Mouse (Mus musculus): ENCODE measurements around the gene Caap1. TPM values are rescaled to one million over a fixed set of nuclear protein-coding genes. Genes with fewer than 3 reads are reported as not detected.

Caap1 gene
- total RNA-seq (2021), result 10 to 100 TPM in 1 of 2 experiments, 1 to 10 TPM in 1; 9.9 to 11.1 TPM
- long read RNA-seq, experiment 1, transcript Caap1-201 (6 exons, 2,107 nt), result major isoform, 16 of 23 reads
- long read RNA-seq, experiment 1, partial matches to known transcripts, result 0 of 23 reads
- long read RNA-seq, experiment 1, other reads (novel, unspliced or antisense), result 7 of 23 reads
- long read RNA-seq, experiment 2, transcript Caap1-201 (6 exons, 2,107 nt), result major isoform, 29 of 37 reads
- long read RNA-seq, experiment 2, partial matches to known transcripts, result 0 of 37 reads
- long read RNA-seq, experiment 2, other reads (novel, unspliced or antisense), result 7 of 37 reads

DNA sequence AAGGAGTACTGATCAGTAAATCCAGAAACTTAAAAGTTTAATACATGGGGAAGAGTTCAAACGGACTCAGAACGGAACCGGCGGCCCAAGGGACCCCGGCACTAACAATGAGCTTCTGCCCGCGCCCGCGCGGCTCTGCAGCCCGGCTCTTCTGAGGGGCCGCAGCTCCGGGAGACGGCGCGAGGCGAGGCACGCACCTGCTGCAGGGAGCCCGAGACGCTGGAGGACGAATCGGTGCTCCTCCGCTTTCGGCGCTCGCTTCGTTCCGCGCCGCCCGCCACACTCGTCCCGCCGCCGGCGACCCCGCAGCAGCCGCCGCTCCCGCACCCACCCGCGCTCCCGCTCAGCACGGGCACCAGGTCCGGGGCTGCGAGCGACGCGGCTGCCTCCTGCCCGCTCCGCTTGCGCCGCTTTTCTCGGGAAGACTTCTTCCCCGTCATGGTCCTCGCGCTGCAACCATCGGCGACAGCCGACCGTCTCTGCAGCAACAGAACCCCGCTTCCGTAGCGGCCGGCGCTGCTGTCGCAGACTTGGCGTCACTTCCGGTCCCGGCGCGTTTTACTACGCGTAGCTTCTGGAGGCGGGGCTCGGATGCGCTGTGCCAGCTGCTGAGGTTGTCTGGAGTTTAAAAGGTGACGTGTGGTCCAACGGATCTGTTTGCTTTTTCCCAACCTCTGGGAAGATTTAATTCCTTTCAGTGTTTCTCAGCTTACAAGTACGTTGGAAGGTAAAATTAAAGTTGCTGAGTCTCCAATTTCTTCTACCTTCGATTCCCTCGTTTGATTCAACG is at the start of gene Caap1, which contains the start of gene Gm10306:
TSS of gene Caap1 (minus strand) at position 532 of the 790 bp plus-strand sequence.
TSS of gene Gm10306 (plus strand) at position 282 of the 790 bp plus-strand sequence.
- peak; percentile 86 to 87 for DNase-seq (ENCODE audit: low spot score in 2 of 2)

DNA sequence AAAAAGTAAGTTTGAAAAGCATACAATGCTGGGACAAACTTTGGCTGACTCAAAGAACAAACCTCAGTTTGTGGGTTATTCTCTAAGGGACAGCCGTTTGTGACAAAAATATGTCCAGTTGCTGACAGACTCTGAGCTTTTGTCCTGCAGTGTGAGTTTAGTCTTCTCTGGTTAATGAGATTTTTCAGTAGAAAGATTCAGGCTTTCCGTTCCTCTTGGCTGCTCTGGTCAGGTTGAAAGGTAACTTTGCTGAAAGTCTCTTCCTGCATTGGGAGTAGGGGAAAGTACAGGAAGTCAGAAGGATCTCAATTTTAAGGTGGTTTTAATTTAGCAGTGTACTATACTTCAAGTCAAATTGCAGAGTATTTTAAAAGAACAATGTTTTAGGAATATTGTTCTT is 49.0 kb upstream of the Caap1 start:
- no peak for DNase-seq (ENCODE audit: low spot score in 2 of 2)

DNA sequence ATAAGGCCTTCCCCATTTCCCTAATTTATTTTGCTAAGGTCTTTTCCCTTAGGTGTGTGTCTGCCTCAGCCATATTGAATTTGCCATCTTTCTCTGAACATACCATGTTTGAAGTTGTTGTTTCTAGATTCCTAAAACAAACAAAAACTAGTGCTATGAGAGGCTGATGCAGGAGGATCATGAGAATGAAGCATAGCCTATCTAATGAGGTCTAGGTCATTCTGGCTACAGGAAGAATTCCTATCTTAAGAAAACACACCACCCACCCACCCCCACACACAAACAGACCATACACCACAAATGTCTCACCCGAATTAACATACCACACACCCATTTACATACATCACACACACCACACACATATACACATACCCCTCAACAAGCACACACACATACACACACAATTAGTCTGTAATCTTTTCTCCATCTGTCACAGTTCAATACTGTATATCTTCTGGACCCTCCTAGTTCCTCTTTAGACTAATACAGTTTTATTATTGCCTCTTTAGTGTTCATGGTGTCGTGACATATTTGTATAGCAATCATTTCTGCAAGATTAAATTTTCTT is 47.9 kb upstream of the Caap1 start:
- no peak for DNase-seq (ENCODE audit: low spot score in 2 of 2)

DNA sequence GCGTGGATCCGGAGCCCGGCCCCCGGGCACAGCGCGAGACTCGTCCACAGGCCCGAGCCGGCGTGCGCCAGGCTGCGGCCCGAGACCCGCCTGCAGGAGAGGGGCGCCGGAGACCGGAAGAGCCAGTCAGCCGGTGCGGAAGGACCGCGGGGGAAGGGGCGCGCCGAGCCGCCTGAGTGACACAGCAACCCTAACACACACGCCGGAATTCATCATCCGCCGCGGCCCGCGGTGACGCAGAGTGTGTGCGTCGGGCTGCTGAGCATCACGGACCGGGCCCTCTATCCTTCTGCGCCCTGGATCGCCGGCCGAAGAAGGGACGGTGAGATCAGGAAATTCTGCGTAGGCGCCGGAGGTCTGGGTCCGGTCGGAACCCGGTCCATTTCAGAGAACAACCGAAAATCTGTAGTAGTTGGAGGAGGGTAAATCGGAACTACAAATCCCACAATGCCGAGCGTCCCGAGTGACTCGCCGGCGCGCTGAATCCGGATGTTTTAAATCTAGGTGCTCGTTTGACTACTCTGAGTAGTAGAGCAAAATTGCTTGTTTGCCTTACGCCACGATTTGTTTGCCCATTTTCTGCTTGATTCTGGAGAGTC is 46.5 kb upstream of the Caap1 start, which contains the start of gene Plaa:
TSS of gene Plaa (minus strand) at position 214 of the 599 bp plus-strand sequence.
- DNase-seq (ENCODE audit: low spot score in 2 of 2), result peak; percentile 72 to 80

DNA sequence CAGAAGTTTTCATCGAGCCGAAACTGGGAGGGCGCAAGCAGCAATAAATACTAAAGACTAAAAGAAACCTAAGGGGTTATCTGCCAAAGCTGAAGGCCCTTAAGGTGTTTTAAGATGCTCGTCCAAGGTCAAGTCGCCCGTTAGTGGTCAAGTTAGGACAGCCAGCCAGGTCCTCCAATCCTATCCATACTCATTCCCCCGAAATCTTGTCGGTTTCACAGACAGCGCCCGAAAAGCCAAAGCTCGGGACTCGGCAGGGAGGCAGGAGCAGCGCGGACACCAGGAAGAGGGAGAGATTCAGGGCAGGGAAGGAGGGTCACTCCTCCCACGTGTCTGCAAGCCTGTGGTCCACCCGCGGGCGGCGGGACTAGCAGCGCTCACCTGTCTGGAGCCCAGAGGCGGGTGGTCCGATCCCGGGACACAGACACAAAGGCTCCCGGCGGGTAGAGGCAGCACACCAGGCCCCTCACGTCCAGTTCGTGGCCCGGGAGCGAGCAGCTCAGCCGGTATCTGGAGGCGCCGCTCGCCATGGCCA is 46.0 kb upstream of the Caap1 start:
- no peak for DNase-seq (ENCODE audit: low spot score in 2 of 2)

DNA sequence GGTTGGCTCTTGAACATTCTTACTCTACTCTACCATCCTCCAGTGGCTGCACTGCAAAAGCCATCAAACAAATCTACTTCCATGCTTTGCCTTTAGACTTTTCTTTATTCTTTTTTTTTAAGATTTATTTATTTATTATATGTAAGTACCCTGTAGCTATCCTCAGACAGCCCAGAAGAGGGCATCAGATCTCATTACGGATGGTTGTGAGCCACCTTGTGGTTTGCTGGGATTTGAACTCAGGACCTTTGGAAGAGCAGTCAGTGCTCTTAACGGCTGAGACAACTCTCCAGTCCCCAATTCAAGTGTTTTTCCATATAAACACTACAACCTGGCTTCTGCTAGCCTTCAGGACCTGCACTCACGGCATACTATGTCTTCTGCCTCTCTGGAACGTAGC is 44.8 kb upstream of the Caap1 start:
- DNase-seq (ENCODE audit: low spot score in 2 of 2), result no peak

DNA sequence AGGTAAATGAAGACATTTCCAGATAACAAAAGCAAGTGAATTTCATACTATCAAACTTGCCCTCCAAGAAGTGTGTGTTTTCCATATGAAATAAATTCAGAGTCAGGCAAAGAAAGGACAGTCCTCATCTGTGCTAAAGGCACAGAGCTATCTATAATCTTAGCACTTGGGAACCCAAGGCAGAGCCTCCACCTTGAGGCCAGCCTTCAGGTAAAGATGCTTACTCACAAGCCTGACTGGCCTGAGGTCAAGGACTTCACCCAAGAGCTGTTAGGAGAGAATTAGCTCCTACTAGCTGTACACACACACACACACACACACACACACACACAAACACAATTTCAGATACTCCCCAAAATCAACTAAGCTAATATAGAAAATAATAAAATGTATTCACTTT is 36.1 kb upstream of the Caap1 start:
- DNase-seq (ENCODE audit: low spot score in 2 of 2), result no peak

DNA sequence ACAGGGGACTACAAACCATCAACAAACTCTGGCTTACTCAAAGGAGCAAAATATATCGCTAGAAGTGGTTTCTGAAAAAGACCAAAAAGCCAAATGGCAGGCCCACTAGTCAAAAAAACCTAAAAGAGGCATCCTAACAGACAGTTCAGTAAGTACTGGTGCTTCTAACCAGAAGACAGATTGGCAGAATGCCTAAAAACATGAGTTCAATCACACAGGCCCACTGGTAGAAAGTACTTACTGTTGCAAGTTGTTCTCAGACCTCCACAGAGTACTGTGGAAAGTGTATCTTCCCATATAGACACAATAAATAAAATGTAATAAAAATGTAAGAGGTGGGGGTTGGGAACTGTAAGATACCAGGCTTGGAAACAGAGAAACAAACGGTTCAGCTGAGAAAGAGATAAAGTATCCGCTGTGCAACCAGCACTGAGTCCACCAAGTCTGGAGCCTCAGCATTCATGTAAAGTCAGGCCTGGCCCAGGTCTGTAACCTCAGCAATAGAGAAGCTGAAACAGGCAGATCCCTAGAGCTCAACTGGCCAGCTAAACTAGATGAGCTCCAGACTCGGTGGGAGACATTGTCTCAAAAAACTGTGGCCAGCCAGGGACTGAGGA is 35.3 kb upstream of the Caap1 start:
- no peak for DNase-seq (ENCODE audit: low spot score in 2 of 2)

DNA sequence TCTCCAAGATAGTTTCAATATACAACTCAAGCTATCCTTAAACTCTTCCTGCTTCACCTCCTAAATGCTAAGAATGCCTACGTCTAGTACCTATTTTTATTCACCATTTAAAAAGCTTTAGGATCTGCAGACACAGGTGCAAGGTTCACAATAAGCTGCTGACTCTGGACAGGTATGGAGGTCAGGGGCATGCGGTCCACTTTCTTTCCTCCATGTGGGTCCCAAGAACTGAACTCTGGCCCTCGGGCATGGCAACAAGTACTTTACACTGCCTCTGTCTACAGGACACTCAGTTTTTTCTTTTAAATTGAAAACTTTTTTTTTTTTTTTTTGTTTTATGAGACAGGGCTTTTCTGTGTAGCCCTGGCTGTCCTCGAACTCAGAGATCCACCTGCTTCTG is 16.1 kb upstream of the Caap1 start:
- no peak for DNase-seq (ENCODE audit: low spot score in 2 of 2)

DNA sequence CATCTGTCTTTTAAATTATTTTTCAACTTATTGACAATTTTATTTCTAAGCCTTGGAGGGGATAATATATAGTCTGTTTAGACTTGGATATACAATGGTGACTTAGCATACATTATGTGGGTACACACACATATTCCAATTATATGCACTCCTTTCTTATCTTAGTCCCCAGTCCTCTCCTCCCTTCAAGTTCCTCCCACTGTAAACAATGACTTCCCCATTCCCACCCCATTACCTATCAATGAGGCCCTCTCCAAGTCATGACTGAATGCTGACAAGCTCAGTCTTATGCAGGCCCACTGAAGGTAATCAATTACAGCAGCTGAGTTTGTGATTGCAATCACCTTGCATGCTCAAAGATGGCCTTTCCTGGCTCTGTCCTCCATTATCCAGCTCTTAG is 7.7 kb upstream of the Caap1 start:
- no peak for DNase-seq (ENCODE audit: low spot score in 2 of 2)

DNA sequence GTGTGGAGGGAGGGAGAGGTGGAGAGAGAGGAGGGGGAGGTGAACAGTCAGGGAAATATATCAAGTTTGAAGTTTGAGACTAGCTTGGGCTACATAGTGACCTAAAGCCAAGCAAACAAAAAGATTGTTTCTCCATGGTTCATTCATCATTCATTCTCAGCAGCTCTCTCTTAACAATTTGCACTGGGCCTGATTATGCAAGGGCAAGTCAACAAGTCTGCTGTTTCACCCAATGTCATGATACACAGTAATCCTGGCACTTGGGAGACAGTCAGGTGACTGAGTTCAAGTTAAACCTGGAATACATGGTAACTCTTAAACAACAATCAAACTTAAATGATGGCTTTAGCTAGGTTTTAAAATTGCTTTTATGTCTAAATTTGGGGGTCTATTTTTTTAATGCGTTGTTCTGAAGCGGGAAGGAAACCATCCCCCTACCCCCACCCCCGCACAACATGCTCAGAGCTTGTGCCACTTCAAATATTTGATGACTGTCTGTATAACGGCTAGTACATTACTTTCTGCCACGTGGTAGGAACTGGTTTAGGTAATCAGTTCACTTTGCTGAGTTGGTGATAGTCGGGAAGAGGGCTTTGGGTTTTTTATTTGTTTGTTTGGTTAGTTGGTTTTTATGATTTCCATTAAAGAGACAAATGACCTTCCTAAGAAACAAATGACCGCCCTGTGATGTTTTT is 5.5 kb upstream of the Caap1 start:
- no peak for DNase-seq (ENCODE audit: low spot score in 2 of 2)

DNA sequence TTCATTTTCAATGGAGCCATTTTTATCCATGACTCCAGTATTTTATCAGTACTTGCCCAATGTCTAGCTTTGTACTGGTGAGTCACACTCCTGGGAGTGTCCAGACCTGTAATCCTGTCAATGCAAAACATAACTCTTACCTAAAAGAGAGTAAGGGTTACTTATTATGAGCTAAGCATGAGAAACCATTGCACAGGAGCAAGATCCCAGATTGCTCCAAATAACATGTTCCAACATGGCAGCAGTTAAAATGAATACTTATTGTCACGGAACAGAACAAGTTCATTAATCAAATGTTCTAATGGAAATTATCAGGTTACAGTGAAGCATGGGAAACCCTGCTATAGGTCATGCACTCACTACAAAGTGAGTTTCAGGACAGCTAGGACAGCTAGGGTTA is 3.7 kb upstream of the Caap1 start:
- DNase-seq (ENCODE audit: low spot score in 2 of 2), result no peak

DNA sequence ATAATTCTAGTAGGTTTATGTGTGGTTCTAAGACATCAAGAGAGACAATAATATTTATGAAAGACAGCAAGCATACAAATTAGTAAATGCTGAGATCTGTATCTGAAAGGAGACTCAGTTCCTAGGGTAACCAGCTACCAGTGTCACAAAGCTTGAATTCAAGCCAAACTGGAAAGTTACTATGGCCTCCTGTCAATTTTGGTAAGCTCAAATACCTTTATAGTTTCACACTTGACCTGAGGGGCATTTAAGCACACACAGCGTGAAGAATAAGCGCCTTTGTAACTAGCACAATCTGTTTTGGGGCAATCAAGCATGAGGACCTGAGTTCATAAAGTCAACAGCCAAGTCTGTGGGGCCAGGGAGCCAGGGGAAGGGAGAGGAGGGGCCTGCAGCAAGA is 2.7 kb upstream of the Caap1 start:
- DNase-seq (ENCODE audit: low spot score in 2 of 2), result no peak

DNA sequence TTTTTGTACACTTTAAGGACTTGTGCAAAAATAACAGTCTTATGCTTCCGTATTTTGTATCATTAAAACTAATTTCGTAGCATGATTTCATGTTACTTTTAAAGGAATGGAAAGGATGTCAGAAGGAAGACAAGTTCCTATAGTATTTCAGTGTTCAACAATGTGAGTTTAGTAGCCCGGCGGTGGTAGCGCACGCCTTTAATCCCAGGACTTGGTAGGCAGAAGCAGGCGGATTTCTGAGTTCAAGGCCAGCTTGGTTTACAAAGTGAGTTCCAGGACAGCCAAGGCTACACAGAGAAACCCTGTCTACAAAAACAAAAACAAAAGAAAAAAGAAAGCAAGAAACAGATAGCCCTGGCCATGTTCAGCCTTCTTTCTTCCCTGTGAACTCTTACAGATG is 549 bp upstream of the Caap1 start:
- no peak for DNase-seq (ENCODE audit: low spot score in 2 of 2)

DNA sequence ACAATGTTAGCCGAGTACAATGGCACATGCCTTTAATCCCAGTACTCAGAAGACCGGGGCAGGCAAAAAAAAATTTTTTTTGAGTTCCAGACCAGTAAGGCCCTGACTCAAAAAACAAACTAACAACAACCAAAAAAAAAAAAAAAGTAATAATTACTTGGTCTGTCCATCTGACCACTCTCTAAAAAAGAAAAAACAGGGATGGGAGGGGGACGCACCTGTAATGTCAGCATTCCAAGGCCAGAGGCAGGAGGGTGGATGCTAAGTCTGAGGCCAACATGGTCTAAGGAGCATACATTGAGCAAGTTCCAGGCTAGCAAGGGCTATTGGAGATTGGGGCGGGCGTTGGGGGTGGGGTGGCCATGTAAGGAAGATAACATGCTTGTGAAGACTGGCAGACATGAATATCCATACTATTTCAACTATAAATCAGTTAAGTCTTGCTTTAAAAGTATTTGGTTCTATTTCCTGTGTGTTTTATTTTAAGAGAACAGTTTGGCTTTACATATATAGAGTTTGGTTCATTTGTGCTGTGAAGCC is 1.6 kb downstream of the Caap1 start:
- DNase-seq (ENCODE audit: low spot score in 2 of 2), result no peak

DNA sequence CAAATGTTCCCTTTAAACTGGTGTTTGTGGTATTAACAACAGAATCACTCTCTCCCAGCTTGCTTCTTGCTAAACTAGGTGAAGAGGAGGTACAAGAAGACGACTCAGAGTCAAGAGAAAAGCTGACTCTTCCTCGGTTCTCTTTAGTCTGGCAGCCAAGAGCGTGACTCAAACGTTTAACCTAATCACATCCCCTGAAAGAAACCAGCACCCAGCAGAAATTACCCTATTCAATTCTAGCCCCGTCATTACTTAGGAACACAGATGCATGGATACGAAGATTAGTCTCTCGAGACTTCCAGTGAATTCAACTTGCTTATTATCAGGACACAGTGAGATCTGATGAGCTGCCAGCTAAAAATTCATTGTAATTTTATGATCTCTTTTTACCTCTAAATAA is 12.3 kb downstream of the Caap1 start:
- DNase-seq (ENCODE audit: low spot score in 2 of 2), result no peak

DNA sequence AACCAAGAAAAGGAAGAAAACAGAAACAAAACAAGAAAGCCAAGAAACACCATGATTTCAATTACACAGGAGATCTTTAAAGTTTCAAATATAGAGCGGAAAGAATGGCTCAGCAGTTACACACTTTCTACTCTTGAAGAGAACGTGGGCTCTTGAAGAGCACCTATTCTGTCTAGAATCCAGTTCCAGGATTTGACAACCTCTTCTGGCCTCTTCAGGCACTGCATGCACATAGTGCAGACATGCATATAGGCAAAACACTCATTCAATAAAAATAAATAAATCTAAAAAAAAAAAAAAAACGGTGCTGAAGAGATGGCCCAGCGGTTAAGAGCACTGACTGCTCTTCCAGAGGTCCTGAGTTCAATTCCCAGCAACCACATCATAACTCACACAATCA is 13.6 kb downstream of the Caap1 start:
- DNase-seq (ENCODE audit: low spot score in 2 of 2), result no peak

DNA sequence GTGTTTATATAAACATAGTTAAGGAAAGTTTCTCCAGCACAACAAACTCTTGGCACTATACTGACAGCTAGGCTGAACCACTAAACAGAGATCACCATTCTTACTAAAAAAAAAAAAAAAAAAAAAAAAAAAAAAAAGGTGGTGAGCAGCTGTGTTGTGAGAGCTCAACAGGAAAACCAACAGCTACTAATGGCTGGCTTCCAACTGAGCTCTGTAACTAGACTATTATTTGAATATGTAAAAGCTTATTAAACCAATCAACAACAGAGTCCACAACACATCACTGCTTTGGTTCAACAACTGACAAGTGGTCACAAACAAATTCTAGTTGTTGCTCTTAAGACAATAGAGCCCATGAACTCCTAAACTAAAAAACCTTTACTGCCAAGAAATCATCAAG is 23.4 kb downstream of the Caap1 start:
- DNase-seq (ENCODE audit: low spot score in 2 of 2), result no peak

DNA sequence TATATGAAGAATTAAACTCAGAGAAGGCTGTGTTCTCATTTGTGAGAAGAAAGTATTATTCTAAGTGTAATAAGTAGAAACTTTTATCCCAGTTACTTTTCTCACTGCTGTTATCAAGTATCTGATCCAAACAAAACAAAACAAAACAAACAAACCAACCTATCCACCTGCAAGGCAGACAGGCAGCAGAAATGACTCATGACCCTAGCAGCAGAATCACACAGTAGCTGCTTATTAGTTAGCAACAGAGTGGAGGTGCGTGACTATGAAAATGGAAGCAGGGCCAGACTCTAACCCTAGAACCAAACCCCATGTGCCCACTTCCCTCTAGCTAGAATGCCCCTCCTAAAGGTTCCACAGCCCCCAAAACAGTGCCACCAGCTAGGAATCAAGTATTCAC is 27.1 kb downstream of the Caap1 start:
- no peak for DNase-seq (ENCODE audit: low spot score in 2 of 2)

DNA sequence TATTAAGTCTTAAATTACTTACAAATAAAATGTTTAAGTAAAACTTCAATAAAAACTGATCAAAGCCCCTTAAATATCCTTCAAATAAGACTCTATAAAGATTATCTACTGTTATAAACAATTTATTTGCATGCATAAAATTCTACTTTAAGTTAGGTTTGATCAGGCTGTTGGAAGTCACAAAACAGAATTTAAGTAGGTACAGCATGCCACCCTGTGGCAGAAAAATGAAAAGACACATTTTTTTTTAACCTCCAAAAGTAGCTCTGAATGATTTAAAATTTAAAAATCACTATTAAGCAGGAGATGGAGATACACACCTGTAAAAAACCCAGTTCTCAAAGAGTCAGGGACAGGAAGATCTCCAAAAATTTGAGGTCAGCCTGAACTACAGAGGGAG is 33.3 kb downstream of the Caap1 start:
- no peak for DNase-seq (ENCODE audit: low spot score in 2 of 2)

Measured in adrenal gland, postnatal 4 days (tissue).